Mouse (Mus musculus) ES-E14 (cell line): ENCODE results near the gene Cavin4. TPM values are rescaled to one million over a fixed set of nuclear protein-coding genes. Genes with fewer than 3 reads are reported as not detected.
"Not testable (repeated sequence)": the region's sequence is repeated elsewhere in the genome, so short reads cannot be mapped to it uniquely, and the experiment has no call there.

Experiments
- DNase-seq: peaks from one replicate; pipeline ENCODE4 v3.0.0-alpha.2; 2013; ENCODE audit warnings: low read depth, low spot score
- H3K27ac ChIP-seq: 2 replicates; pipeline ENCODE4 v1.5.1; 2012; ENCODE audit warnings: low read depth, mild to moderate bottlenecking, low read length, moderate library complexity, mixed read lengths; ENCODE audit not compliant: poor library complexity, insufficient read depth, severe bottlenecking
- H3K36me3 ChIP-seq: 2 replicates; pipeline ENCODE4 v1.6.1; 2012; ENCODE audit warnings: mild to moderate bottlenecking, low read length, moderate library complexity, mixed read lengths; ENCODE audit not compliant: control insufficient read depth, poor library complexity, insufficient read depth, severe bottlenecking
- H3K4me1 ChIP-seq, 2 experiments: fragments of 150-350 bp in 1 of 2; sonication (generic) in 1 of 2; 2 replicates each; pipeline ENCODE4 v1.6.1; 2012; ENCODE audit warnings: low read length in 2 of 2, mild to moderate bottlenecking in 1 of 2, mixed read lengths in 1 of 2; ENCODE audit not compliant: control insufficient read depth in 2 of 2, insufficient read depth in 2 of 2, poor library complexity in 1 of 2
- H3K4me3 ChIP-seq, 2 experiments: fragments of 150-350 bp in 1 of 2; sonication (generic) in 1 of 2; 2 replicates each; pipeline ENCODE4 v1.5.1; 2012; ENCODE audit warnings: low read length in 2 of 2, low read depth in 1 of 2, mild to moderate bottlenecking in 1 of 2, mixed read lengths in 1 of 2; ENCODE audit not compliant: insufficient read depth in 1 of 2, poor library complexity in 1 of 2, severe bottlenecking in 1 of 2
- H3K9ac ChIP-seq: 2 replicates; pipeline ENCODE4 v1.6.1; 2012; ENCODE audit warnings: low read depth, mild to moderate bottlenecking, low read length, mixed read lengths; ENCODE audit not compliant: poor library complexity, insufficient read depth, severe bottlenecking
- H3K9me3 ChIP-seq: fragments of 150-350 bp; sonication (generic); 2 replicates; pipeline ENCODE4 v1.6.1; 2012; ENCODE audit warnings: low read depth, mild to moderate bottlenecking, low read length; ENCODE audit not compliant: control insufficient read depth, insufficient read depth
- CHD2 ChIP-seq: IDR thresholded peaks from 2 replicates; pipeline ENCODE4 v1.6.1; 2014; ENCODE audit warnings: mild to moderate bottlenecking, low read depth, low read length, inconsistent platforms
- HCFC1 ChIP-seq: IDR thresholded peaks from 2 replicates; pipeline ENCODE4 v1.6.1; 2012; ENCODE audit warnings: low read length, inconsistent platforms, borderline replicate concordance; ENCODE audit not compliant: insufficient read depth
- MAFK ChIP-seq: IDR thresholded peaks from 2 replicates; pipeline ENCODE4 v1.6.1; 2014; ENCODE audit warnings: mild to moderate bottlenecking, low read depth, low read length, inconsistent platforms; ENCODE audit not compliant: insufficient read depth
- ZC3H11A ChIP-seq: IDR thresholded peaks from 2 replicates; pipeline ENCODE4 v1.6.1; 2012; ENCODE audit warnings: low read depth, mild to moderate bottlenecking, inconsistent platforms, low read length, borderline replicate concordance
- ZNF384 ChIP-seq: IDR thresholded peaks from 2 replicates; pipeline ENCODE4 v1.6.1; 2012; ENCODE audit warnings: low read depth, low read length, inconsistent platforms
- in situ Hi-C, 2 experiments: fragments of 600-800 bp; cut with MboI; formaldehyde crosslinking; loops; one replicate each; pipeline ENCODE4 v1.15.1; 2025; ENCODE audit warnings: low sequenced_read_pairs in 2 of 2, inconsistent platforms in 1 of 2; ENCODE audit not compliant: unreplicated experiment in 2 of 2
- total RNA-seq: library from RNA; depleted of rRNA; stranded (reverse); fragments of 300-350 nt; gene quantifications from 2 replicates; pipeline ENCODE4 v1.2.3, GENCODE M21; 2012

Cavin4 gene
- total RNA-seq, 1 experiment = 6.8 TPM

GRCm38 (mm10) chr4:48678793-48679192 is 15.5 kb downstream of the Cavin4 start:
- DNase-seq = no peak
- H3K9me3 ChIP-seq = peaks cover 5% of the 10 kb centered on the region; the same call in 1 of the 2 replicates
- H3K9ac ChIP-seq = no peak overlapping the region
- TF ChIP-seq HCFC1 (no peak), ZNF384 (no peak), MAFK (no peak), ZC3H11A (no peak), CHD2 (no peak)
- no peak overlapping the region for H3K27ac ChIP-seq
- no peak overlapping the region for H3K4me3 ChIP-seq
- in situ Hi-C loops = no loop called here
- peaks cover 1 to 2% of the 10 kb centered on the region in 2 experiments; a peak in 3 of 4 replicates for H3K4me1 ChIP-seq
- peaks cover 5% of the 10 kb centered on the region; the same call in 1 of the 2 replicates for H3K36me3 ChIP-seq

GRCm38 (mm10) chr4:48679728-48680127 is 16.4 kb downstream of the Cavin4 start:
- peaks cover 13% of the 10 kb centered on the region for H3K9me3 ChIP-seq
- H3K27ac ChIP-seq, H3K9ac ChIP-seq, H3K36me3 ChIP-seq, DNase-seq, H3K4me3 ChIP-seq, in situ Hi-C loops, H3K4me1 ChIP-seq: not testable (repeated sequence)

- no peak overlapping the region for H3K9ac ChIP-seq
- H3K4me3 ChIP-seq = no peak overlapping the region
- in situ Hi-C loops = no loop called here
- H3K4me1 ChIP-seq = peaks cover 0 to 2% of the 10 kb centered on the region in 2 experiments; a peak in 1 of 4 replicates
- DNase-seq = no peak
- TF ChIP-seq HCFC1 (no peak), ZC3H11A (no peak), CHD2 (no peak), MAFK (no peak), ZNF384 (no peak)
- no peak overlapping the region for H3K27ac ChIP-seq
- H3K9me3 ChIP-seq = peaks cover 16% of the 10 kb centered on the region
- H3K36me3 ChIP-seq = peaks cover 4% of the 10 kb centered on the region; the same call in 1 of the 2 replicates
These were observed 16.9 kb downstream of the Cavin4 start for GRCm38 (mm10) chr4:48680214-48680613.

GRCm38 (mm10) chr4:48680648-48681343 is 17.5 kb downstream of the Cavin4 start:
- TF ChIP-seq MAFK (no peak), HCFC1 (no peak), CHD2 (no peak), ZNF384 (peak; percentile 80), ZC3H11A (no peak)
- in situ Hi-C loops = no loop called here
- H3K4me3 ChIP-seq = no peak overlapping the region

More at GRCm38 (mm10) chr4:48680648-48681343, 17.5 kb downstream of the Cavin4 start:
- peaks cover 0 to 2% of the 10 kb centered on the region in 2 experiments; a peak in 1 of 4 replicates for H3K4me1 ChIP-seq
- DNase-seq = peak; percentile 63
- peaks cover 4% of the 10 kb centered on the region; the same call in 1 of the 2 replicates for H3K36me3 ChIP-seq
- H3K27ac ChIP-seq = no peak overlapping the region
- peaks cover 17% of the 10 kb centered on the region for H3K9me3 ChIP-seq
- H3K9ac ChIP-seq = no peak overlapping the region
